Mouse (Mus musculus): ENCODE results near the gene Rpl10-ps3.

The Rpl10-ps3 gene

DNA sequence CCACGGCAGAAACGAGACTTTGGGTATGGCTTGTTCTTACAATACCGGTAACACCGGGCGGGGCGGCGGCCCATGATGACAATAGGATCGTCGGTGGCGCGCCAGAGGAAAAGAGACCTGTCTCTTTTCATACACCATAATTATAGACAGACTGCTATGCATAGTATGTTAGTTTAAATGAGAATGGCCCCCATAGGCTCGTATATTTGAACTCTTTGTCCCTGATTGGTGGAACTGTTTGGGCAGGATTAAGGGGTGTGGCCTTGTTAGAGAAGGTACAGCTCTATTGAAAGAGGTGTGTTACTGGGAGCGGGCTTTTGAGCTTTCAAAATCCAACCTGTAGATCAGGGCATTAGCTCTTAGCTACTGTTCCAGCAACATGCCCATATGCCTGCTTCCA, at the start of gene Rpl10-ps3:
Gene Rpl10-ps3, minus strand, starts transcription at position 101 of the 400 bp plus-strand sequence.
- no peak for DNase-seq (ENCODE audit: low read depth, low spot score)

DNA sequence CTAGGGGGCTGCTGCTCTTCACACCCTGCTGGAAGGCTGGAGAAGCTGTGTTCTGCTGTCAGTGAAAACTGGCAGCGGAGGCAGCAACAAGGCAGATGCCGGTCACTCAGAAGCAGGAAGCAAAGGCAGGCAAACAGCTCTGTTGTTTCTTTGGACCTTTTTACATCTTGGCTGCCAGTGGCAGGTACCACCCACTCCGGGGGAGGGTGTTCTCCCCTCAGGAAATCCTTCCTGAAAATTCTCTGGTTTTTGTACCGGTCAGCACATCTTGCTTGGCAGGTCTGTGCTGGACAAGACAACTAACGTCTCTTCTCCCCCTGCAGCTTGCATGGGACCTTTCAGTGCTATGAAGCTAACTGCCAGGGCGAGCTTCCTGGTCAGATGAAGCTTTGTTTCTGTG, 30.8 kb upstream of the Rpl10-ps3 start:
- no peak for DNase-seq (ENCODE audit: low read depth, low spot score)

DNA sequence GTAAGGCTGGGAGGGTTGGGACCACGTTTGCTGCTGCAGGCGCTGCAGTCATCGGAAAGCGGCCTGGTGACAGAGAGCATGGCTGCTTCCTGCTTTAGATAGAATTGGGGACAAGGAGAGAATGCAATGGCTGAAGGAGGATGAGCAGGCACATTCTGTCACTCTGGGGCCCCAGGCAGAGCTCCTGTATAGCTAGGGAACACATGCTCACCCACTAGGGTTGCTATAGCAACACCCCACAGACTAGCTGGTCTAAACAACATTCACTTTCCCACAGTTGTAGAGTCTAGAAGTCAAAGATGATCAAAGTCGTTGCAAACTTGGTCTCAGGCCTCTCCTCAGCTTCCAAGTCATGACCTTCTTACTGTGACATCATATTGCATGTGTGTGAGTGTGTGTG, 29.9 kb upstream of the Rpl10-ps3 start:
- no peak for DNase-seq (ENCODE audit: low read depth, low spot score)

DNA sequence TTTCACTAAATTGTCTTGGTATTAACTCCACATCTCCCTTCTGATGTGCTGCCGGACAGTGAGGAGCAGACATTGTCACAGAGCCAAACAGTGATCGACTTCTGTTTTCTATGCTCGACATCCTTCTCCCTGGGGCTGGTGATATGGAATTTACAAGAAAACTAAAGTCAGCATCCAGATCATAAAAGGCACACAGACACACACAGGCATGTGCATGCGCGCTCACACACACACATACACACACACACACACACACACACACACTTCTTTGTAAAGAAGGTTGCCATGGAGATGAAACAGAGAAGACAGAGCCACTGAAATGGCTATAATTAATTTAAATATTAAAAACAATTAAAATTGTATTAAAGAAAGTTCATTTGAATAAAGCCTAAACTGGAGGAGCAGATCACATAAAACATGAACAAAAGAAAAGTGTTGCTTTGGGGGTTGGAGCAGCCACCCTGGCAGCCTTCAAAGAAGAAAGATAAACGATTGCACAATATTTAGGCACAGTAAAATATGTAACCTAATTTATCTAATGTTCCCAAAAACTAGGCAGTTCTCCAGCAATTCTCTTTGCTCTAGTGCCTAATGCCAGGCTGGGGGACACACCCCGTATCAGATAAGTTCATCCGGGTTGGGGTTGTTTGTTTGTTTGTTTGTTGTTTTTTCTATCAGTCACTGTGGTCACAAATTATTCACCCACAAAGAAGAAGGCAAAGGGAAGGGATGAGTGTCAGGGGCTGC, 24.0 kb upstream of the Rpl10-ps3 start:
- DNase-seq (ENCODE audit: low read depth, low spot score): no peak

DNA sequence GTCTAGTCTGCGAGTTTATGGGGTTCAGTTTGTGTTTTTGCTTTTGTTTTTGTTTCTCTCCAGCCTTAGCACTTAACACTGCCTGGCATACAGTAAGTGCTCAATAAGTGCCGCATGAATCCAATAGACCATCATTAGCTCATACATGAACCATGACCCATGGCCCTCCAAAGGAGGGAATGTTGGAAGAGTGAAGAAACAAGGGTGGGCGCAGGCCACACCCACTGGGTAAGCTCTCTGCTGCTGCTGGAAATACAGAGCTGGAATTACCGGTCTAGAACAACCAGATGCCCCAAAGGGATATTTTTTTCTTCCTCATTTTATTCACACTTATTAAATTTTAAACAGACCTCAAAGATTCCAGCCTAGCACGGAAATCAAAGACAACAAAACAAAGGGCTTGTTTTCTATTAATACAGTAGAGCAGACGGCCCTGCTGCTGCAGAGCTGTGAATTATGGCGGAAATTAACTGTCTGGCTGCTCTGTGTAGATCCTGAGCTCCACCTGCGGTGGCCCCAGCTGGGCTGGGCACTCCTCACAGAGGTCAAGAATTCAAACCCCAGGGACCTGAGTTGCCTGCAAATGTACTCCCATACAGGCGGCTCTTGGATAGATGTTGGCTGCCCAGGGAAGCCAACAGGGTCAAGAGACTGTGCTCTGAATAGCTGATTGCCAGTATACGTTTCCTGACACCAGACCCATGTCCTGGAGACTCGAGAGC, 20.5 kb upstream of the Rpl10-ps3 start:
- no peak for DNase-seq (ENCODE audit: low read depth, low spot score)

DNA sequence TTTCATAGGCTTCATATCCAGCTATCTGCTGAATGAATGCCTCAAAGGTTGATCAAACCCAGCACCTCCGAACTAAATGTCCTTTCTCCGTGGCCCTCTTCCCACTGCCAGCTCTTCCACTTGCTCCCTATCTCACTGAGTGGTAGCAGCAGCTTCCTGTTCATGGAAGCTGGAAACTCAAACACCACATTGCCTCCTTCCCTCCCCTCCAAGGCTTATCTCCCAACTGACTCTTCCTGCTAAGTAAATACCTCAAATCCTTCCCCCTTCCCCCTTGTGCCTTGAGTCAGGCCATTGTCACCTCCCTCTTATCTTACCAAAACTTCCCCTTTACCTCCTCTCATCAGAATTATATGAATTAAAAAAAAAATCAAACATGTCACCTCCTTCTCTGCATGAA, 19.2 kb upstream of the Rpl10-ps3 start:
- no peak for DNase-seq (ENCODE audit: low read depth, low spot score)

DNA sequence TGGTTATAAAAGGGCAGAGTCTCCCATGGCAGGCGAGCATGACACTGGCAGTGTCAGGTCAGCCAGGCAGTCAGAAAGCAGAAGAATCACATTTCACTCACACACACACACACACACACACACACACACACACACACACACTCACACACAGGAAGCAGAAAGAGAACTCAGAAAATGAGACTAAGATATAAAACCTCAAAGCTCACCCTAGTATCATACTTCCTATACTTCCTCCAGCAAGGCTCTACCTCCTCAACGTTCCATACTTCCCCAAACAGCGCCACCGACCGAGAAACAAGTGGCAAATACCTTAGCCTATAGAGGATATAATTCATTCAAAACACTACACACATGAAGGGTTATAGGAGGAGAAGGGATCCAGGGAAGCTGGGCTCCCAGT, 18.5 kb upstream of the Rpl10-ps3 start:
- DNase-seq (ENCODE audit: low read depth, low spot score): peak; percentile 8

DNA sequence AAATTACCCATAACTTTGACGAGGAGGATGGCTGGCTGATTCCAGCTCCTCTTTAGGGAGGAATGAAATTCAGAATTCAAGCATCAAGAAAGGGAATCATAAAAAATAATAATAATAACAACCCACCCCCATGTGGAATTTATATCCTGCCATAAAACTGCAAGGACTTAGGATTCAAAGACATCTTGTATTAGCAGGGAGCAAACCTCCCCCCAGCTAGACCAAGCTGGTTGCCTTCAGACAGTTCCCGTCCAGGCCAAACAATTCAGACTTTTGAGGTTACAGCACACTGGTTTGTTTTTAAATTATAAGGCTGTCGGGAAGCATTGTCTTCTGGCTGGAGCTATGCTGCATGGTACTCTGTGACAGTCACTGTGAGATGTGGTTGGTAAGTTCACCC, 17.8 kb upstream of the Rpl10-ps3 start:
- no peak for DNase-seq (ENCODE audit: low read depth, low spot score)

DNA sequence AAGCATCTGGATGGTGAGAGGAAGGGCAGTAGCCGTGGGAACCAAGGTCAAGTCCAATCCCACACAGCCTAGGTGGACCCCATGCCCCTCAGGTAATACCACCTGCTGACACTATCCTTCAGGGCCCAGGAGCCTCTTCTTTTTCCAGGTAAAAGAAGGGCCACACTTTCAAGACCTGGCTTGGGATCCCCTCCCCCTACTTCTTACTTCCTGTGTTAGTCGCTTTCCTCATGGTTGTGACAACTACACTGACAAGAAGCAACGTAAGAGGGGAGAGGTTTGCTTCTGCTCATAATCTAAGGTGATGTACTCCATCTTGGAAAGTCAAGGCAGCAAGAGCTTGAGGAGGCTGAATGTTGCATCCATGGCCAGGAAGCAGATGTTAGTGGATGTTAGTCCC, 15.6 kb upstream of the Rpl10-ps3 start:
- DNase-seq (ENCODE audit: low read depth, low spot score): peak; percentile 20

DNA sequence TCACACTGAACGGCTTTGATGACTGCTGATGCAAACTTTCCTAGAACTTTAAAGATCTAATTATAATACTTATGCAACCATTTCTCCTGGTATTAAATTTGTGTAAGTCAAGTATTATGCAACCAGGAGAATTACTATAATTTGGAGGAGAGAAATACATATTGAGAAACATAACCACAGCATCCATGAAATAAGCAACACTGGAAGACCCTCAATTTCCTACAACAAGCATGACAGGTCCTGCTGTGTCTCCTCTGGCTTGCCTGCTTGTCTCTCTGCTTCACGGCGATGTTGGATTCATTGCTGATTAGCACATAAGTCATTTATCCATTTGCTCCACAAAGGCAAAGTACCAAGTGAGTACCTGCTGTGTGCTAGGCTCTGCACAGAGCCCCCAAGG, 12.6 kb upstream of the Rpl10-ps3 start:
- no peak for DNase-seq (ENCODE audit: low read depth, low spot score)

DNA sequence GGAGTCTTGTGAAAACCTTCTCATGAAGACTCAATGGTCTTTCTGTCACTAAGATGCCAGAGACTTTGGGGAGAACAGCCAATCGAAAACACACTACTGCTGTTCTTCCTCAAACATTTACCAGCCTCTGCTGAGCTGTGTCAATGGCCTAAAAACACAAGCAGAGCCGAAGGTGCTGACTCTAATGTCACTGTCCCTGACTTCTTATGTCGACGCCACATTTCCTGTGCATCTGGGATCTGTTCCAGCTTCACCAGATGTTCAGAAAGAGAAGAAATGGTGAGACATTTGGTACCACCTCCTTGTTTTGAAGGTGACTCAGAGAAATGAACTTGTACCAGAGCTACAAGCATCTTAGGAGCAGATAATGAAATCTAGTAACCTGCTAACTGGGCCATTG, 7.0 kb upstream of the Rpl10-ps3 start:
- DNase-seq (ENCODE audit: low read depth, low spot score): no peak

DNA sequence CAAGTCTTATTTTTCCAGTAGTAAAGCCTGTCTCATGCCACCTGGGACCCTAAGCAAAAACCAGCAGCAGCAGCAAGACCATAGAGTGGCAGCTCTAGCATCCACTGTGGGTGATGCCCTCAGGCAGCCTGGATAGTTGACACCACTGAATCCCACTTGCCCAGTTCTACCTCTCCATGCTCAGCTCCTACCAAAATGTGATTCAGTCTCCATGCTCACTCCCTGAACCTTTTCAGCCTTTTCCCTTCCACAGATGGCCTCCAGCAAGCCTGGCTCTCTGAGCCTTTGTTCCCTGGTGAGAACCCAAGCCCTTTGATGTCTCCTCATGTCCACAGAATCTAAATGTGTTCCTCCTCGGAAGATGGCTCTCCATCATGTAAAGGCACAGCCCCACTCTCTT, 5.8 kb upstream of the Rpl10-ps3 start:
- DNase-seq (ENCODE audit: low read depth, low spot score): no peak

DNA sequence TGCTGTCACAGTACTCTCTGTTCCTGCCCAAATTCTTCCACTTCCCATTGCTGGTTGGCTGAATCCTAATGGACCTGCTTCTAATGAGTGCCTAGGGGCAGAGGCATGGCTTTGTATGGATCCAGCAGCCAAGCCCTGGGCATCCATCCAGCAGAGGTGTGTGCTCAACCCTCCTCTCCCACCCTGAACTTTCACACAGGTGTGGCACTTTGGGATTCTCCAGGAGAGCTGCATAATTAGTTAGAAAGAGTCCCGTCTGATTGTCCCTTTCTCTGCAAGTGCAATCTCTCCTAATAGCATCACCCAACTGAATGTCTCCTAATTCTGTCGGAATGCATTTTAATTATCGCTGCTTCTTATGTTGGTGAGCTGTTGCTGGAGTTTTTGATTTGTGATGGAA, 4.4 kb upstream of the Rpl10-ps3 start:
- DNase-seq (ENCODE audit: low read depth, low spot score): no peak

DNA sequence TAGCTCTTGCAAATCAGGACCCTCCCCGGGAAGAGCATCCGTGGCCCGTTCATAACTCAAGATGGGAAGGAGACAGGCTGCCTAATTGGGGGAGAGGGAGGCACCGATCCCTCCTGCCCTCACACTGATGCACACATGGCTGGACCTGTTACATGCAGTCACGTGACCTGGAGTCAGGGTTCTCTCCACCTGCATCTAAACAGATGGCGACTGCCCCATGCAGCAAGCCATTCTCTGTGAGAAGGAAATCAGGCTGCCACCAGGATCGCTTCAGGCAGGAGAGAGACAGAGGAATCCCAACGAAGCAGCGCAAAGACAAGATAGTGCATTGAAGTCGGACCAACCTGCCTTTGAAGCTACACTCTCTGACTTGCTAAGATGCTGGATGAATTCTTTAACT, 3.5 kb upstream of the Rpl10-ps3 start:
- DNase-seq (ENCODE audit: low read depth, low spot score): no peak

DNA sequence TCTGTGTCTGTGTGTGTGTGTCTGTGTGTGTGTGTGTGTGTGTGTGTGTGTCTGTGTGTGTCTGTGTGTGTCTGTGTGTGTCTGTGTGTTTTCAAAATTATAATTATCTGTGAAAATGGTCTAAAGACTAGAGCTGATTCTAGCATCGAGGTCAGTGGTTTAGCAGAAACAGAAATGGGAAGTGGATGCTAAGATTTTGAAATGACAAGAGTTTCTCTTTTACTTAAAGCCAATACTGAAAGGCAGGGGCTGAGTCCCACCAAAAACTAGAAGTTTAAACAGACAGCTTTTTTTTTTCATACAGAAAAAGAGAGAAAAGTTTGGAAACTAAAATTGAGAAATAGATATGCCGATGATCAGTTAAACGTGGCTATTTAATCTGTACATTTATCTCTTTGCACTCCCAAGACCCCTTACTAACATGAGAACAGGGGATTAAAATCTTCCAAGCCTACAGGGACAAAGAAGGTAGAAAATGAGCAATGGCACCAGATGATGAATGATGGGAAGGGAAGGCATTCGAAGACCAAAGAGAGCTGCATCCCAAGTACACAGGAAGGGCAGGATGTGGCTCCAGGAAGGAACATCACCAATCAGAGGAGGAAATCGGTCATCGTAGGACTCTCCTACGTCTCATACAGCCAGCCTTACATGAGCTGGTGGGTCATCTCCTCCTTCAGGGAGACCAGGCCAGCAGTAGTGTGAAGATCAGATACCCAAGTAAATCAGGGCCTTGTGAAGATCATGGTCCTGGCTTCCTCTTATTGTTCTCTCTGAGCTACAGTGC, 9.0 kb downstream of the Rpl10-ps3 start:
- no peak for DNase-seq (ENCODE audit: low read depth, low spot score)

DNA sequence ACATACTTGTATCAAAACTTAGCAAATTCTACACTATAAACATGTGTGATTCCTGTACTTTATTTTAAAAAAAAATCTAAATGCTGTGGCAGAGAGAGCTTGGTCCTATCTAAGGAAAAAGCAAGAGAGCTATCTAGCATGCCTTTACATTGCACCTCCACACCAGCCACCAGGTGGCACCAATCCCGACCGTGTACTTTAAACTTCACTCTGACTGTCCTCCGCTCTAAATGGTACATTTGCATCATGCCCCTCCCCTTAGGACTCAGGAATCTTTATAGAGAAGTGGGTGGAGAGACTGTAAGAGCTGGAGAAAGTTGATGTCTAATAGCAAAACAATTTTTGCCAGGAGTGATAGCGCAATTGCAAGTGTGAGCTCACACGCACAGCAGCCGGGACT, 11.4 kb downstream of the Rpl10-ps3 start:
- DNase-seq (ENCODE audit: low read depth, low spot score): peak; percentile 51

DNA sequence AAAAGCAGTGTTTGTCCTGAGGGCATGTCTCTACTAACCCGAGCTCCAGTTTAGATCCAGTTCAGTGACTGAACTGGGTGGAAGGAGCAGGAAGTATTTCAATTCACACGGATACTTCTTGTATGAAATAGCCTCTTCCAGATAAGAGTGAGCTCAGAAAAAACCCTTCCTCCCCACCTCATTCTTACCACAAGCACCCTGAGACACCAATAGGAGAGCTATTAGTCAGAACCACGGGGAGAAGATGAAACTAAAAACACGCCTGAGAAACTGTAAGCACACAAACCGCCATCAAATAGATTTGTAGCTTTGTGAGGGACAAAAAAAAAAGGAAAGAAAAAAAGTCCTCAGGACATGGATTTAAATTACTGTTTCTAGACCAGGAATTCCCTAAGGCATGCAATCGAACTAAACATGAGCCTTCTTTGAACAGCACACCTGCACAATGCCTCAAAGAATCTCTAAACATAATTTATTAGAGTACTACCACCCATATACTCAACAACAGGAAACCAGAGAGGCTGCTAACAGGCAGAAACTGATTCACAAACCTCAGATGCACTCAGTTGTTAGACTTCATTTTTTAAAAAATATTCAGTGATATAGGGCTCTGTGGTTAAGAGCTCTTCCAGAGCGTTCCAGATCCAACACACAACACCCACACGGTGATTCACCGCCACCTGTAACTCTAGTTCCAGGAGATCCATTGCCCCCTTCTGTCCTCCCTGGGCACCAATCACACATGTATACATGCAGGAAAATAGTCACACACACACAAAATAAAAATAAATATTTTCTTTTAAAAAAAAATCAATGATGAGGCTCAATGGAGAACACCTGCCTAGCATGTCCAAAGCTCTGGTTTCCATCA, 20.2 kb downstream of the Rpl10-ps3 start:
- DNase-seq (ENCODE audit: low read depth, low spot score): peak; percentile 68

DNA sequence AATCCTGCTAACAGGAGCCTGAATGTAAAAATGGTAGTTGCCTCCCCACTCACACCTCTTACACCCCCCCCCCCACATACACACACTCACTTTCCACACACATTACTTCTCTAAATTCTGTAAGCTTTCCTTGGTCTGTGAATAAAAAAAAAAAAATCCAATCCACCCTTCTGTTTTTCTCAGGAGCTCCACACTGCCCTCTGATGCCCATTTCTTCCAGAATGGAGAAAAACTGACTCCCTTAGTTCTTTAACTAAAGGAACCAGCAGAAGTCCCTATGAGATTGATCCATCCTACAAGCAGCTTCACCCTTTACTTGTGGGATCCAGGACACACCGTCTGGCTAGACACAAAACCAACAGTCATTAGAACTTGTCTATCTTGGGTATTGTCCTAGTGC, 24.0 kb downstream of the Rpl10-ps3 start:
- no peak for DNase-seq (ENCODE audit: low read depth, low spot score)

DNA sequence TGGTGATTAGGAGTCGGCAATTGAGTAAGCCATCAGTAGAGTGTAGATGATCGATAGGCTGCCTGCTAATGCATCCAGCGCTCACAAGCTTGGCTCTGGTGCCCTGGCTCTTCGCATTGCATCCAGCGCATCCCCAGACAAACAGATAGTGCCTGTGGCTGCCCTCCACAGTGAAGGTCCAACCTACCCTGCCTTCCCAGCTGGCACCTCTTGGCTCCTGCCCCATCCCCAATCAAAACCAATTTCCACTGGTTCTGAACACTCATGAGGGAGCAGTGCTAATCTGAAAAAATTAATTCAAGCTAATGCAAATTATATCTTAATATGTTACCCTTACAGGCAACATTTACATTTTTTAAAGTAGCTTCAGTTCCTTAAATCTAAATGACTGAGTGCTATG, 25.3 kb downstream of the Rpl10-ps3 start:
- DNase-seq (ENCODE audit: low read depth, low spot score): no peak

DNA sequence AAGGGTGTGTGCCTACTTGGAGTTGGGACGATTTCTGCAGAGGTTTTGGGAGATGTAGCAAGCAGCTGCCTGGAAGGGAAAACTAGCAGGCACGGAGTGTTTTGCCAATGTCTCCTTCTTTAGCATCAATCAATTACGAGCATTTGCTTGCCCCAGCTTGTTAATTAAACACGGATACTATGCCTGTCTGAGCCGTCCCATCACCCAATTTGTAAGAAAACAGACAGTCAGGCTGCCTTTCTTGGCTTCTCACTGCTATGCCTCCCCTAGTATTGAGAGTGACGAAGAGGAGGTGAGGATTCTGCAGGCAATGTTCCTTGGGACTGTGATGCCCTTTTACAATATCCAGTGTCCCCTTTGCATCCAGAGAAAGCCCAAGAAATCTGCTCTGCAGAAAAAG, 27.5 kb downstream of the Rpl10-ps3 start:
- no peak for DNase-seq (ENCODE audit: low read depth, low spot score)

DNA sequence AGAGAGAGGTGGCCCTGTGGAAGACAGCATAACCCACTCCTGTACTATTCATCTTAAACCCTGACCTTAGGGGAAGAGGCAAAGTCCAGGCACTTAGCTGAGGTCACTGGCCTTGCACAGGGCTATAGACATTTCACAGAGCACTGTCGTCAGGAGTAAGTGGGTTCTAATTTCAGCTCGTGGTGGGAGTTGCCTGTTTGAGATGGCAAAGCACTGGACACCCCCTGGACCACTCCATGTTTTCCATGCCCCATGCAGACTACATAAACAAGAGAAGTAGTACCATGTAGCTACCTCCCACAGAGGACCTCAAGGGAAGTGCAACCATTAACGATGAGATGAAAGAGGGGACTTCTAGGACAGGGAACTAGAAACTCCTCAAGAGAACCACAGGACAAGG, 29.1 kb downstream of the Rpl10-ps3 start:
- DNase-seq (ENCODE audit: low read depth, low spot score): no peak

All from CD4-positive helper T cell, adult 2 months (primary cell).